12 mouse cellular contexts compared by ENCODE assay signal in genomic region chr8:117115094-117115493, GRCm38 (mm10). TPM values are rescaled to one million over a fixed set of nuclear protein-coding genes. Genes with fewer than 3 reads are reported as not detected.
DNase-seq lines count a peak whose midpoint lies in the region; ATAC-seq and TF ChIP-seq lines count a peak whose summit lies in the region.
"Had no signal": no experiment of that assay in that cellular context is flagged by ENCODE, and none has a peak within 500 bp of the region (broad histone marks: within the 10 kb centered on the region; RNA-seq: fewer than 3 reads in every experiment).

No protein-coding gene starts in this region.

- H3K9ac ChIP-seq in heart, embryonic 12.5 days: no peak overlapping the region
- no peak overlapping the region for H3K9ac ChIP-seq in lung, postnatal 0 days (replicated peaks; ENCODE audit: low read depth)
- H3K9ac ChIP-seq in forebrain, embryonic 15.5 days (replicated peaks): no peak overlapping the region

- no peaks in the 10 kb centered on the region for H3K36me3 ChIP-seq in heart, embryonic 12.5 days
- no peaks in the 10 kb centered on the region for H3K36me3 ChIP-seq in lung, postnatal 0 days (ENCODE audit: insufficient read depth, low read length)
- H3K36me3 ChIP-seq in forebrain, embryonic 15.5 days: no peaks in the 10 kb centered on the region
- no peaks in the 10 kb centered on the region for H3K36me3 ChIP-seq in small intestine, adult 2 months (ENCODE audit: control insufficient read depth, insufficient read depth, low read length)

- no peak for DNase-seq in heart, postnatal 25 days (ENCODE audit: low spot score)
- peak; percentile 26 for DNase-seq in lung, postnatal 0 days (ENCODE audit: low spot score)
- no peak for DNase-seq in lung, postnatal 14 days
- DNase-seq in left cerebral cortex, postnatal 25 days (ENCODE audit: low spot score in 2 of 2): no peak
- DNase-seq in layer of hippocampus, adult 9-10 months (ENCODE audit: low spot score): no peak
- DNase-seq: right cerebral cortex, postnatal 4 days had no signal

- peak overlapping the region; percentile 50 for H3K4me2 ChIP-seq in heart, embryonic 12.5 days
- 0 out of 2 replicates have a peak overlapping the region, but pooled peaks have one; percentile 0 for H3K4me2 ChIP-seq in lung, postnatal 0 days (replicated peaks; ENCODE audit: low read depth, low read length)
- H3K4me2 ChIP-seq in forebrain, embryonic 15.5 days (replicated peaks): 0 out of 2 replicates have a peak overlapping the region, but pooled peaks have one; percentile 17

- TF ChIP-seq POLR2A in small intestine, adult 2 months (IDR thresholded peaks at IDR 0.05; ENCODE audit: low read depth, low read length): no peak

- intact Hi-C loops in heart, postnatal 25 days (cut with DNase I): no loop called here
- intact Hi-C loops in left cerebral cortex, postnatal 25 days (cut with DNase I): no loop called here

- TF ChIP-seq CTCF in lung, postnatal 0 days (IDR thresholded peaks at IDR 0.05): no peak
- no peak for TF ChIP-seq CTCF in small intestine, adult 2 months (IDR thresholded peaks at IDR 0.05; ENCODE audit: extremely low read depth, insufficient read length, insufficient replicate concordance, low read depth, low read length)

- WGBS in heart, embryonic 12.5 days: 39% methylated on average over 6 of the region's 6 CpGs
- WGBS in lung, postnatal 0 days: 31% methylated on average over 6 of the region's 6 CpGs
- 38% methylated on average over 6 of the region's 6 CpGs for WGBS in forebrain, embryonic 15.5 days
- WGBS in small intestine, adult 2 months: 23% methylated on average over 6 of the region's 6 CpGs

- no peaks in the 10 kb centered on the region for H3K27me3 ChIP-seq in heart, embryonic 12.5 days (replicated peaks)
- no peaks in the 10 kb centered on the region for H3K27me3 ChIP-seq in lung, postnatal 0 days (replicated peaks; ENCODE audit: insufficient read depth, low read length)
- no peaks in the 10 kb centered on the region for H3K27me3 ChIP-seq in forebrain, embryonic 15.5 days
- no peaks in the 10 kb centered on the region for H3K27me3 ChIP-seq in small intestine, adult 2 months (ENCODE audit: control insufficient read depth, insufficient read depth, low read length)

- ATAC-seq in heart, embryonic 12.5 days (ENCODE audit: insufficient number of reproducible peaks, low FRiP score): no peak
- ATAC-seq in lung, postnatal 0 days: peak; percentile 14; the same call in 1 of the 2 replicates
- ATAC-seq in forebrain, embryonic 15.5 days (replicated peaks): no peak

- no peak for TF ChIP-seq EP300 in lung, postnatal 0 days (IDR thresholded peaks at IDR 0.05)

- H3K4me1 ChIP-seq in heart, embryonic 12.5 days (replicated peaks): peaks cover 13% of the 10 kb centered on the region
- 0 out of 2 replicates have a peak, but pooled peaks cover 6% of the 10 kb centered on the region for H3K4me1 ChIP-seq in lung, postnatal 0 days (ENCODE audit: insufficient read depth, low read depth, low read length)
- H3K4me1 ChIP-seq in forebrain, embryonic 15.5 days: peaks cover 9% of the 10 kb centered on the region
- peaks cover 28% of the 10 kb centered on the region for H3K4me1 ChIP-seq in small intestine, adult 2 months (ENCODE audit: control insufficient read depth, insufficient read depth, insufficient read length, low read length)

- H3K27ac ChIP-seq in heart, embryonic 12.5 days (ENCODE audit: poor library complexity, severe bottlenecking): no peak overlapping the region
- peak overlapping the region; percentile 39 for H3K27ac ChIP-seq in lung, postnatal 0 days (ENCODE audit: low read length)
- H3K27ac ChIP-seq in forebrain, embryonic 15.5 days (replicated peaks): no peak overlapping the region
- H3K27ac ChIP-seq in small intestine, adult 2 months (ENCODE audit: insufficient read depth, low read depth, low read length): peak overlapping the region; percentile 91

- no peak overlapping the region for H3K4me3 ChIP-seq in heart, embryonic 12.5 days
- H3K4me3 ChIP-seq in lung, postnatal 0 days (ENCODE audit: low read depth, low read length): no peak overlapping the region
- H3K4me3 ChIP-seq in forebrain, embryonic 15.5 days: no peak overlapping the region
- H3K4me3 ChIP-seq in small intestine, adult 2 months (ENCODE audit: low read depth, low read length): no peak overlapping the region

- no peaks in the 10 kb centered on the region for H3K9me3 ChIP-seq in heart, embryonic 12.5 days (replicated peaks)
- H3K9me3 ChIP-seq in lung, postnatal 0 days (ENCODE audit: low read length): no peaks in the 10 kb centered on the region
- H3K9me3 ChIP-seq in forebrain, embryonic 15.5 days: no peaks in the 10 kb centered on the region

RNA-seq across cellular contexts. Expression of gene Bco1, which starts 19.4 kb away (rescaled TPM):
- polyA plus RNA-seq in heart, embryonic 12.5 days (2016; fragmentation: Nextera tagmentation; extraction: Ambion mirVana): 0.08 and 0.34 TPM in 2 replicates
- not detected for total RNA-seq in heart, postnatal 25 days (2021)
- polyA plus RNA-seq in lung, postnatal 0 days (2015; fragmentation: Nextera tagmentation; extraction: Ambion mirVana): 0.10 TPM in 1 of 2 replicates, not detected in the other
- 0.08 and 0.11 TPM in 2 replicates for polyA plus RNA-seq in forebrain, embryonic 15.5 days (2015; fragmentation: Nextera tagmentation; extraction: Ambion mirVana)
- polyA plus RNA-seq in small intestine, adult 2 months (2012; rRNA removed): 0.42 and 1.4 TPM in 2 replicates
- total RNA-seq in left cerebral cortex, postnatal 25 days (2021): not detected
- total RNA-seq: layer of hippocampus, adult 18-20 months had no signal
- polyA plus RNA-seq: cortical plate, adult 2 months had no signal

RNA-seq across cellular contexts. Expression of gene Pkd1l2, which starts 32.8 kb away (rescaled TPM):
- polyA plus RNA-seq in heart, embryonic 12.5 days (2016; fragmentation: Nextera tagmentation; extraction: Ambion mirVana): 0.11 TPM in 1 of 2 replicates, not detected in the other
- not detected for total RNA-seq in heart, postnatal 25 days (2021)
- polyA plus RNA-seq in lung, postnatal 0 days (2015; fragmentation: Nextera tagmentation; extraction: Ambion mirVana): 0.06 TPM in 1 of 2 replicates, not detected in the other
- polyA plus RNA-seq in forebrain, embryonic 15.5 days (2015; fragmentation: Nextera tagmentation; extraction: Ambion mirVana): not detected in 2 replicates
- polyA plus RNA-seq in small intestine, adult 2 months (2012; rRNA removed): 0.09 and 0.60 TPM in 2 replicates
- total RNA-seq in left cerebral cortex, postnatal 25 days (2021): under 1 TPM in 1 of 2 experiments, not detected in 1; 0.07 TPM
- total RNA-seq: hematopoietic stem cell, adult 5-6 weeks had no signal

RNA-seq across cellular contexts. Expression of gene Gan, which starts 42.8 kb away (rescaled TPM):
- 1.3 and 1.7 TPM in 2 replicates for polyA plus RNA-seq in heart, embryonic 12.5 days (2016; fragmentation: Nextera tagmentation; extraction: Ambion mirVana)
- total RNA-seq in heart, postnatal 25 days (2021): 1 to 10 TPM; 4.2 to 5.3 TPM
- 3.3 and 4.2 TPM in 2 replicates for polyA plus RNA-seq in lung, postnatal 0 days (2015; fragmentation: Nextera tagmentation; extraction: Ambion mirVana)
- polyA plus RNA-seq in forebrain, embryonic 15.5 days (2015; fragmentation: Nextera tagmentation; extraction: Ambion mirVana): 3.2 and 3.5 TPM in 2 replicates
- polyA plus RNA-seq in small intestine, adult 2 months (2012; rRNA removed): 2.4 and 4.6 TPM in 2 replicates
- 10 to 100 TPM; 16.8 to 17.9 TPM for total RNA-seq in left cerebral cortex, postnatal 25 days (2021)

Comparison
In these comparisons a context has a peak if more than half of its experiments do, and no peak if none do; other contexts are left out.
1. H3K27ac ChIP-seq: peak in lung, postnatal 0 days (single experiment) and small intestine, adult 2 months (single experiment); none in heart, embryonic 12.5 days (single experiment) and forebrain, embryonic 15.5 days (single experiment).
2. H3K4me2 ChIP-seq: peak in every context shown above with its lines; median percentile 50 in heart, embryonic 12.5 days; 17 in forebrain, embryonic 15.5 days; 0 in lung, postnatal 0 days.